39 mouse cellular contexts compared by ENCODE assay signal in the genomic region with DNA sequence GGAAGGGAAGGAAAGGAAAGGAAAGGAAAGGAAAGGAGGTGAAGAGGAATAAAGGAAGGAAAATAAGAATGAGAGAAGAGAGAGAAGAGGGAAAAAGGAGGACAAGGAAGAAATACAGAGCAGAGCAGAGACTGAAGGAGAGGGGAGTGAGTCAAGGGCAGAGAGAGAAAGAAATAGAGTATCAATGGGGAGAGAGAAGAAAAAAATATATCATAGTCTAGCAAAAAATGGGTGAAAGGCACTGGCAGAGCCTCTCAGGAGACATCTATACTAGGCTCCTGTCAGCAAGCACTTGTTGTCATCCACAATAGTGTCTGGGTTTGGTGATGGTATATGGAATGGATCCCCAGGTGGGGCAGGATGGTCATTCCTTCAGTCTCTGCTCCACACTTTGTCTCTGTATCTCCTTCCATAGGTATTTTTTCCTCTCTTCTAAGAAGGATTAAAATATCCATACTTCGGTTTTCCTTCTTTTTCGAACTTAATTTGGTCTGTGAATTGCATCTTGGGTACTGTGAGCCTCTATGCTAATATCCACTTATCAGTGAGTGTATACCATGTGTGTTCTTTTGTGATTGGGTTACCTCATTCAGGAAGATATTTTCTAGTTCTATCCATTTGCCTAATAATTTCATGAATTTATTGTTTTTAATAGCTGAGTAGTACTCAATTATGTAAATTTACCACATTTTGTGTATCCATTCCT. TPM values are rescaled to one million over a fixed set of nuclear protein-coding genes. Genes with fewer than 3 reads are reported as not detected.
"Had no signal": no experiment of that assay in that cellular context is flagged by ENCODE, and none has a peak within 500 bp of the region (broad histone marks: within the 10 kb centered on the region; RNA-seq: fewer than 3 reads in every experiment).

No protein-coding gene starts in this region.

- H3K9me3 ChIP-seq: embryonic facial prominence, embryonic 10.5 days; embryonic facial prominence, embryonic 12.5 days; embryonic facial prominence, embryonic 13.5 days; embryonic facial prominence, embryonic 15.5 days; forebrain, embryonic 10.5 days; forebrain, embryonic 12.5 days; forebrain, embryonic 13.5 days; forebrain, embryonic 15.5 days had no signal

- ATAC-seq: forebrain, embryonic 13.5 days; forebrain, embryonic 14.5 days; forebrain, embryonic 15.5 days; forebrain, embryonic 16.5 days; forebrain, postnatal 0 days had no signal

- H3K27ac ChIP-seq: embryonic facial prominence, embryonic 10.5 days; embryonic facial prominence, embryonic 12.5 days; embryonic facial prominence, embryonic 13.5 days; embryonic facial prominence, embryonic 15.5 days; forebrain, embryonic 10.5 days; forebrain, embryonic 12.5 days; forebrain, embryonic 13.5 days; forebrain, embryonic 15.5 days; gastrocnemius, adult 2 months; heart, adult 2 months had no signal

- H3K36me3 ChIP-seq: embryonic facial prominence, embryonic 10.5 days; embryonic facial prominence, embryonic 12.5 days; embryonic facial prominence, embryonic 13.5 days; embryonic facial prominence, embryonic 15.5 days; forebrain, embryonic 10.5 days; forebrain, embryonic 12.5 days; forebrain, embryonic 15.5 days had no signal

- H3K4me1 ChIP-seq: embryonic facial prominence, embryonic 10.5 days; embryonic facial prominence, embryonic 12.5 days; embryonic facial prominence, embryonic 13.5 days; embryonic facial prominence, embryonic 15.5 days; forebrain, embryonic 10.5 days; forebrain, embryonic 12.5 days; forebrain, embryonic 13.5 days; forebrain, embryonic 15.5 days had no signal

- DNase-seq: cerebellum, adult 9-10 months; cerebellum, adult 9-11 months; cerebellum, postnatal 10 days; cerebellum, postnatal 14 days; cerebellum, postnatal 25 days; cerebellum, postnatal 36 days; embryo, embryonic 11 days; forebrain, postnatal 0 days; gastrocnemius, adult 2 months; gastrocnemius, postnatal 10 days; gastrocnemius, postnatal 14 days; gastrocnemius, postnatal 25 days; gastrocnemius, postnatal 36 days; heart, adult 11 months; heart, adult 18-20 months; heart, adult 2 months had no signal

- H3K27me3 ChIP-seq: embryonic facial prominence, embryonic 12.5 days; embryonic facial prominence, embryonic 13.5 days; embryonic facial prominence, embryonic 15.5 days; forebrain, embryonic 12.5 days; forebrain, embryonic 13.5 days; forebrain, embryonic 15.5 days had no signal

- H3K4me3 ChIP-seq: embryonic facial prominence, embryonic 10.5 days; embryonic facial prominence, embryonic 12.5 days; embryonic facial prominence, embryonic 13.5 days; embryonic facial prominence, embryonic 15.5 days; erythroblast, embryonic 14.5 days; forebrain, embryonic 10.5 days; forebrain, embryonic 12.5 days; forebrain, embryonic 13.5 days; forebrain, embryonic 15.5 days; gastrocnemius, adult 2 months; heart, adult 2 months had no signal

- H3K9ac ChIP-seq: embryonic facial prominence, embryonic 12.5 days; embryonic facial prominence, embryonic 13.5 days; embryonic facial prominence, embryonic 15.5 days; forebrain, embryonic 12.5 days; forebrain, embryonic 13.5 days; forebrain, embryonic 15.5 days; forebrain, postnatal 0 days had no signal

RNA-seq across cellular contexts. Expression of a gene that starts 14.4 kb away (rescaled TPM):
- total RNA-seq: common myeloid progenitor, adult 5-6 weeks; forebrain, postnatal 0 days; gastrocnemius, adult 18-20 months; gastrocnemius, adult 2 months; gastrocnemius, adult 8-10 months; gastrocnemius, postnatal 10 days; gastrocnemius, postnatal 14 days; gastrocnemius, postnatal 25 days; gastrocnemius, postnatal 36 days; gastrocnemius, postnatal 4 days; granulocyte monocyte progenitor cell, adult 5-6 weeks; heart, adult 18-20 months; heart, adult 2 months; heart, adult 8-10 months had no signal
- polyA plus RNA-seq: cortical plate, adult 2 months; embryonic facial prominence, embryonic 10.5 days; embryonic facial prominence, embryonic 11.5 days; embryonic facial prominence, embryonic 12.5 days; embryonic facial prominence, embryonic 13.5 days; embryonic facial prominence, embryonic 14.5 days; embryonic facial prominence, embryonic 15.5 days; erythroblast, embryonic 14.5 days; forebrain, embryonic 10.5 days; forebrain, embryonic 11.5 days; forebrain, embryonic 12.5 days; forebrain, embryonic 13.5 days; forebrain, embryonic 14.5 days; forebrain, embryonic 15.5 days; forebrain, embryonic 16.5 days; forebrain, postnatal 0 days; frontal cortex, adult 2 months; gonadal fat pad, adult 2 months; heart, adult 2 months had no signal

RNA-seq across cellular contexts. Expression of a gene that starts 31.7 kb away (rescaled TPM):
- total RNA-seq: common myeloid progenitor, adult 5-6 weeks; forebrain, postnatal 0 days; gastrocnemius, adult 18-20 months; gastrocnemius, adult 2 months; gastrocnemius, adult 8-10 months; gastrocnemius, postnatal 10 days; gastrocnemius, postnatal 14 days; gastrocnemius, postnatal 25 days; gastrocnemius, postnatal 36 days; gastrocnemius, postnatal 4 days; granulocyte monocyte progenitor cell, adult 5-6 weeks; heart, adult 18-20 months; heart, adult 2 months; heart, adult 8-10 months had no signal
- polyA plus RNA-seq: cortical plate, adult 2 months; embryonic facial prominence, embryonic 10.5 days; embryonic facial prominence, embryonic 11.5 days; embryonic facial prominence, embryonic 12.5 days; embryonic facial prominence, embryonic 13.5 days; embryonic facial prominence, embryonic 14.5 days; embryonic facial prominence, embryonic 15.5 days; erythroblast, embryonic 14.5 days; forebrain, embryonic 10.5 days; forebrain, embryonic 11.5 days; forebrain, embryonic 12.5 days; forebrain, embryonic 13.5 days; forebrain, embryonic 14.5 days; forebrain, embryonic 15.5 days; forebrain, embryonic 16.5 days; forebrain, postnatal 0 days; frontal cortex, adult 2 months; gonadal fat pad, adult 2 months; heart, adult 2 months had no signal

RNA-seq across cellular contexts. Expression of a gene that starts 33.6 kb away (rescaled TPM):
- total RNA-seq: common myeloid progenitor, adult 5-6 weeks; forebrain, postnatal 0 days; gastrocnemius, adult 18-20 months; gastrocnemius, adult 2 months; gastrocnemius, adult 8-10 months; gastrocnemius, postnatal 10 days; gastrocnemius, postnatal 14 days; gastrocnemius, postnatal 25 days; gastrocnemius, postnatal 36 days; gastrocnemius, postnatal 4 days; granulocyte monocyte progenitor cell, adult 5-6 weeks; heart, adult 18-20 months; heart, adult 2 months; heart, adult 8-10 months had no signal
- polyA plus RNA-seq: cortical plate, adult 2 months; embryonic facial prominence, embryonic 10.5 days; embryonic facial prominence, embryonic 11.5 days; embryonic facial prominence, embryonic 12.5 days; embryonic facial prominence, embryonic 13.5 days; embryonic facial prominence, embryonic 14.5 days; embryonic facial prominence, embryonic 15.5 days; erythroblast, embryonic 14.5 days; forebrain, embryonic 10.5 days; forebrain, embryonic 11.5 days; forebrain, embryonic 12.5 days; forebrain, embryonic 13.5 days; forebrain, embryonic 14.5 days; forebrain, embryonic 15.5 days; forebrain, embryonic 16.5 days; forebrain, postnatal 0 days; frontal cortex, adult 2 months; gonadal fat pad, adult 2 months; heart, adult 2 months had no signal
